Mouse (Mus musculus): ENCODE results near the gene March10. TPM values are rescaled to one million over a fixed set of nuclear protein-coding genes. Genes with fewer than 3 reads are reported as not detected.
A peak's percentile ranks its signal among the peaks of the same experiment; 100 is the strongest.

March10 gene
- total and polyA plus RNA-seq, 2 experiments: not detected

DNA sequence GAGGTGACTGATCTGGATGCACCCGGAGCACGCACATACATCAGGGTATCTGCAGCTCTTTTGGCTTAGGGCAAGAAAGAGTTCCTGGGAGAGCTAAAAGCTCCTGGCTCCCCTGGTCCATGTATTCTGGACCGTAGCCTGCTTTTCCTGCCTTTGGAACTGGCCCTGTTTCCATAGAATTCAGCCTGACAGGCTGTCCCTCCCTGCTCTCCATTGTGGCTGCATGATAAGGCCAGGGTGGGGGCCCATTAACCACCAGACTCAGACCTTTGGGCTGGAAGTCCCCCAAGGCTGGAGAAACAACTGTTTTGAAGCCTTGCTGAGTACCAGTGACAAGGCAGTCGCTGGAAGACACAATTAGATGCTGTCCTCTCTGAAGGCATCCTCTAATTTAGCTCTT, 13.0 kb upstream of the March10 start:
- H3K27me3 ChIP-seq (ENCODE audit: control insufficient read depth, insufficient read depth, low read length): no peaks in the 10 kb centered on the region
- H3K4me3 ChIP-seq (ENCODE audit: insufficient read depth, low read depth, low read length): no peak overlapping the region
- H3K27ac ChIP-seq (replicated peaks; ENCODE audit: insufficient read depth, low read depth, low read length): no peak overlapping the region
- H3K4me1 ChIP-seq (ENCODE audit: control insufficient read depth, insufficient read depth, low read length): no peaks in the 10 kb centered on the region
- TF ChIP-seq POLR2A (IDR thresholded peaks at IDR 0.05; ENCODE audit: extremely low read depth, insufficient read depth, low read length) (no peak), CTCF (IDR thresholded peaks at IDR 0.05; ENCODE audit: low read depth, low read length) (no peak)
- H3K36me3 ChIP-seq (ENCODE audit: control insufficient read depth, insufficient read depth, low read length): no peaks in the 10 kb centered on the region
- no peaks in the 10 kb centered on the region for H3K79me2 ChIP-seq (ENCODE audit: control insufficient read depth, insufficient read depth, low read length)
- no peak overlapping the region for H3K9ac ChIP-seq (ENCODE audit: low read depth, low read length)
- no peak for DNase-seq (ENCODE audit: extremely low read depth, low read depth, low spot score)
- whole genome bisulfite sequencing: 85% methylated on average over 4 of the region's 4 CpGs

DNA sequence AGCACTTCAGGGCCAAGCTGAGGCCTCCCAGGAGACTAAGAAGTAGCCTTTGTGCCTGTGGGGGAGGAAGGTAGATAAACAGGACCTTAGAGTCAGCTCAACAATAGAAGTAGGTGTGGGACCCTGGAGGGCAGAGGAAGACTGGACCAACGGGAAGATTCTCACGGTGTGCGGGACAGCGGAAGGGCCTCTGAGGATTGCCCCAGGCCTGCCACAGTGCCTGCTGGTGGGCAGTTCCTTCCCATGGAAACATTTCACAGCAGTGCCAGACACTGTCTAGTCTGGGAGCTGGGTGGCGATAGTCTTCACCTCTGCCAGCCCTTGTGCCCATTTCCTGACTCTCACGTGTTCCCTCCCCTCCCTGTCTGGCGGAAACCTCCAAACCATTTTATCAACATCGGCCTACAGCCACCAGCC, 12.6 kb upstream of the March10 start:
- H3K36me3 ChIP-seq (ENCODE audit: control insufficient read depth, insufficient read depth, low read length): no peaks in the 10 kb centered on the region
- H3K79me2 ChIP-seq (ENCODE audit: control insufficient read depth, insufficient read depth, low read length): no peaks in the 10 kb centered on the region
- no peak overlapping the region for H3K9ac ChIP-seq (ENCODE audit: low read depth, low read length)
- H3K4me3 ChIP-seq (ENCODE audit: insufficient read depth, low read depth, low read length): no peak overlapping the region
- WGBS: 75% methylated on average over 8 of the region's 8 CpGs
- DNase-seq (ENCODE audit: extremely low read depth, low read depth, low spot score): no peak
- TF ChIP-seq POLR2A (IDR thresholded peaks at IDR 0.05; ENCODE audit: extremely low read depth, insufficient read depth, low read length): no peak
- no peak overlapping the region for H3K27ac ChIP-seq (replicated peaks; ENCODE audit: insufficient read depth, low read depth, low read length)
- no peaks in the 10 kb centered on the region for H3K27me3 ChIP-seq (ENCODE audit: control insufficient read depth, insufficient read depth, low read length)
- no peaks in the 10 kb centered on the region for H3K4me1 ChIP-seq (ENCODE audit: control insufficient read depth, insufficient read depth, low read length)

DNA sequence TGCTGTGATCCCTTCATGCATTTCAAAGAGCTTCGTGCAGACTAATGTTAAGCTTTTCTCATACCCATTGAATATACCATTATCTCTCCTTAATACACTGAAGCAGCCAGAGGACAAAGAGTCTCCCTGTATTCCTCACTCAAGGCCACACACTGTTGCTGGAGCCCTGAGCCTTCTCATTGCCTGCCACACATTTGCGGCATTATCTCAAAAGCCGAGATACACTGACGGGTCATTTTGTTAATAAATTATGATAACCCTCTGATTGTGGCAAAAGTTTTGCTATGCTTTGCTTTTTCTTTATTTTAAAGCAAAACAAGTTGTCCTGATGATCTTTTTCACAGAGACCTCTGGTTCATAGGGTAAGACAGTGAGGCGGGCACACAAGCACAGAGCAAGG, 11.9 kb upstream of the March10 start:
- no peaks in the 10 kb centered on the region for H3K27me3 ChIP-seq (ENCODE audit: control insufficient read depth, insufficient read depth, low read length)
- TF ChIP-seq CTCF (IDR thresholded peaks at IDR 0.05; ENCODE audit: low read depth, low read length) (no peak), POLR2A (IDR thresholded peaks at IDR 0.05; ENCODE audit: extremely low read depth, insufficient read depth, low read length) (no peak)
- no peaks in the 10 kb centered on the region for H3K79me2 ChIP-seq (ENCODE audit: control insufficient read depth, insufficient read depth, low read length)
- H3K4me1 ChIP-seq (ENCODE audit: control insufficient read depth, insufficient read depth, low read length): no peaks in the 10 kb centered on the region
- no peak overlapping the region for H3K9ac ChIP-seq (ENCODE audit: low read depth, low read length)
- no peak overlapping the region for H3K4me3 ChIP-seq (ENCODE audit: insufficient read depth, low read depth, low read length)
- no peaks in the 10 kb centered on the region for H3K36me3 ChIP-seq (ENCODE audit: control insufficient read depth, insufficient read depth, low read length)
- no peak overlapping the region for H3K27ac ChIP-seq (replicated peaks; ENCODE audit: insufficient read depth, low read depth, low read length)
- no peak for DNase-seq (ENCODE audit: extremely low read depth, low read depth, low spot score)
- 91% methylated on average over 5 of the region's 5 CpGs for WGBS

DNA sequence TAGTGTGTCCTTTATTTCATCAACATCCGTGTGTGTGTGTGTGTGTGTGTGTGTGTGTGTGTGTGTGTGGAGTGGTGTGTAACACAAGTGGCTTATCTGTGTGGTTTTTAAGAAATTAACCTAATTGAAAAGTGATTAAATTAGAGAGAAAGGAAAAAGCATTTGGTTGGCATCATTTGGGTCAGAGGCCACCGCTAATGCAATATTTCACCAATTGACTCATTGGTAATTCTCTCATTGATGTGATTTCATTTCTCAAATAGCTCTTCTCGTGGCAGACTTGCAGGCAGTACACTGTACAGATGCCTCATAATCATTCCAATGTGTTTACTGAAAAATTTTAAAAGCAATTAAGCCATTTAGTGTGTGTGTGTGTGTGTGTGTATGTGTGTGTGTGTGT, 11.3 kb upstream of the March10 start:
- Histone ChIP-seq H3K27me3 (ENCODE audit: control insufficient read depth, insufficient read depth, low read length) (no peaks in the 10 kb centered on the region), H3K4me3 (ENCODE audit: insufficient read depth, low read depth, low read length) (no peak overlapping the region), H3K36me3 (ENCODE audit: control insufficient read depth, insufficient read depth, low read length) (no peaks in the 10 kb centered on the region), H3K79me2 (ENCODE audit: control insufficient read depth, insufficient read depth, low read length) (no peaks in the 10 kb centered on the region), H3K9ac (ENCODE audit: low read depth, low read length) (no peak overlapping the region), H3K27ac (replicated peaks; ENCODE audit: insufficient read depth, low read depth, low read length) (no peak overlapping the region), H3K4me1 (ENCODE audit: control insufficient read depth, insufficient read depth, low read length) (no peaks in the 10 kb centered on the region)
- DNase-seq (ENCODE audit: extremely low read depth, low read depth, low spot score): no peak
- WGBS: 90% methylated on average over 3 of the region's 3 CpGs
- no peak for TF ChIP-seq CTCF (IDR thresholded peaks at IDR 0.05; ENCODE audit: low read depth, low read length)
- TF ChIP-seq POLR2A (IDR thresholded peaks at IDR 0.05; ENCODE audit: extremely low read depth, insufficient read depth, low read length): no peak

DNA sequence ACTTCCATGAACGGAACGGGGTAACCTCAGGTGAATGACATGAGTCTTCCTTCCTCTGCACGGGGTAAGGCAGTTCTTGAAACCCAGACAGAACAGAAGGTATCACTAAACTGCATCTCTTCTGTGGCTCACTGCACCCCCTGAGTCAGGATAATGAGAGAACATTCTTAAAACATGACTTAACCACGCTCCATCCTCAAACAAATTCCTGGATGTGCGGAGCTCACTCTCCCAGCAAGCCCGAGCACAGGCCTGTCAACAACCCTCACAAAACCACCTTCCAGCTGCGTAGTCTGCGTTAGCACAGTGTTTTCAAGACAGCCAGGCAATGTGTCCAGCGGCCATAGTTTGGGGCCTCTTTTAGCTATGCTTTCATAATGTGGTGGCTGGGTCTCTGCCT, 10.7 kb upstream of the March10 start:
- Histone ChIP-seq H3K36me3 (ENCODE audit: control insufficient read depth, insufficient read depth, low read length) (no peaks in the 10 kb centered on the region), H3K4me1 (ENCODE audit: control insufficient read depth, insufficient read depth, low read length) (no peaks in the 10 kb centered on the region), H3K79me2 (ENCODE audit: control insufficient read depth, insufficient read depth, low read length) (no peaks in the 10 kb centered on the region), H3K27ac (replicated peaks; ENCODE audit: insufficient read depth, low read depth, low read length) (no peak overlapping the region), H3K9ac (ENCODE audit: low read depth, low read length) (no peak overlapping the region), H3K27me3 (ENCODE audit: control insufficient read depth, insufficient read depth, low read length) (no peaks in the 10 kb centered on the region), H3K4me3 (ENCODE audit: insufficient read depth, low read depth, low read length) (no peak overlapping the region)
- WGBS: 65% methylated on average over 9 of the region's 9 CpGs
- TF ChIP-seq CTCF (IDR thresholded peaks at IDR 0.05; ENCODE audit: low read depth, low read length) (no peak), POLR2A (IDR thresholded peaks at IDR 0.05; ENCODE audit: extremely low read depth, insufficient read depth, low read length) (no peak)
- DNase-seq (ENCODE audit: extremely low read depth, low read depth, low spot score): peak; percentile 2

DNA sequence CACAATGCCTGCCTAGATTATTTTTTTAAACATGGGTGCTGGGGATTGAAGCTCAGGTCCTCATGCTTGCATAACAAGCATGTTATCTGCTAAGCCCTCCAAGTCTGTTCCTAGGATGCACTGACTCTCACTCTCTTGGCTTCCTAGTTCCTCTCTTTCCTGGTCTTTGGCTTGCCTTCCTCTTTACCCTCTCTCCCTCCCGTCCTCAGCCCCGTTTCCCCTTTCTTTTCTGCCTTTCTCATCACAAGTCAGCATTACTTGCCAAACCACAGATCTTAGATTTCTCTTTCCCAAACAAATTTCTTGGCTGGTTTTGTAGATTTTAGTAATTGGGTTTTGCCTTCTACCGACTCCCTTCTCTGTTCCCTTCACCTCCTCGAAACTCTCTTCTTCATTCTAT, 10.2 kb upstream of the March10 start:
- H3K79me2 ChIP-seq (ENCODE audit: control insufficient read depth, insufficient read depth, low read length): no peaks in the 10 kb centered on the region
- DNase-seq (ENCODE audit: extremely low read depth, low read depth, low spot score): peak; percentile 16

More for the DNA sequence above, 10.2 kb upstream of the March10 start:
- Histone ChIP-seq H3K27ac (replicated peaks; ENCODE audit: insufficient read depth, low read depth, low read length) (no peak overlapping the region), H3K36me3 (ENCODE audit: control insufficient read depth, insufficient read depth, low read length) (no peaks in the 10 kb centered on the region), H3K4me1 (ENCODE audit: control insufficient read depth, insufficient read depth, low read length) (no peaks in the 10 kb centered on the region), H3K27me3 (ENCODE audit: control insufficient read depth, insufficient read depth, low read length) (no peaks in the 10 kb centered on the region), H3K9ac (ENCODE audit: low read depth, low read length) (no peak overlapping the region), H3K4me3 (ENCODE audit: insufficient read depth, low read depth, low read length) (no peak overlapping the region)
- TF ChIP-seq CTCF (IDR thresholded peaks at IDR 0.05; ENCODE audit: low read depth, low read length) (no peak), POLR2A (IDR thresholded peaks at IDR 0.05; ENCODE audit: extremely low read depth, insufficient read depth, low read length) (no peak)
- 77% methylated on average over 4 of the region's 4 CpGs for WGBS

All from liver, adult 2 months (tissue).